Mouse (Mus musculus) thymus, adult 2 months (tissue): Measurements from ENCODE around the gene Steap2.

Experiments used
- CTCF ChIP-seq: fragments of 200-500 bp; IDR thresholded peaks from 2 replicates; pipeline ENCODE4 v1.5.1; 2012; ENCODE audit warnings: mild to moderate bottlenecking, control low read depth, low read length, moderate library complexity, borderline replicate concordance; ENCODE audit not compliant: control insufficient read depth, poor library complexity, insufficient read depth; ENCODE audit errors: extremely low read depth
- POLR2A ChIP-seq: fragments of 200-500 bp; IDR thresholded peaks from 2 replicates; pipeline ENCODE4 v1.6.1; 2012; ENCODE audit warnings: mild to moderate bottlenecking, low read length, control low read depth, moderate library complexity; ENCODE audit not compliant: control insufficient read depth, poor library complexity, insufficient read depth; ENCODE audit errors: extremely low read depth

- TF ChIP-seq CTCF (no peak), POLR2A (no peak)
Observed at GRCm38 (mm10) chr5:5663655-5664370, 30.6 kb downstream of the Steap2 start, which contains the start of gene Cfap69.
